Mouse (Mus musculus) olfactory bulb, adult 2 months (tissue): ENCODE measurements around the gene Gm45234.

Experiments
- CTCF ChIP-seq: fragments of 200-500 bp; IDR thresholded peaks from 2 replicates; pipeline ENCODE4 v1.5.1; 2012; ENCODE audit warnings: low read depth, mild to moderate bottlenecking, low read length, moderate library complexity; ENCODE audit not compliant: insufficient read depth
- POLR2A ChIP-seq: fragments of 200-500 bp; IDR thresholded peaks from 2 replicates; pipeline ENCODE4 v1.6.1; 2012; ENCODE audit warnings: mild to moderate bottlenecking, low read depth, low read length, moderate library complexity; ENCODE audit not compliant: insufficient read depth

- TF ChIP-seq CTCF (no peak), POLR2A (no peak)
These were observed 42.9 kb downstream of the Gm45234 start for GRCm38 (mm10) chr6:124712918-124713317.
